Mouse (Mus musculus): ENCODE results near the gene 3110082I17Rik.

Gene 3110082I17Rik

DNA sequence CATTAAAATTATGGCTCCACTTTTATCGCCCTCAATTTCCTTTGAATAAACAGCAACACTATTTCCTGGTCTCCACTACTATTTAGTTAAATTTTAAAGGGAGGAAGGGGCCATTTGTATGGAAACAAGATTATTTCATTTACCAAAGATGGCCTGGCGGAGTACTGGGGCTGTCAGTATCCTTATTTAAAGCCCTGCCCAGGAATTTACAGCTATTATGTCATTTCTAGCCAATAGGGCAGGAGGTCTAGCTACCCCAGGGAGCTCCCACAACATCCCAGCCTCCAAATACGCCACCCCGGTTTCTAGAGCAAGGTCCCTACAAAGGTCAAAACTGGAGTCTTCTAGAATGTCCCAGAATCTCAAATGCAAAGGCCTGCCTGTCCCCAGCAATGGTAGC lies 46.8 kb downstream of the 3110082I17Rik start:
- POLR2A ChIA-PET = interaction anchor here in 1 of 4 experiments (1.4 kb wide), 1 partner anchor 14 kb away, joined by 4 read pairs; no protein-coding TSS in a partner anchor
- CTCF ChIA-PET = interaction anchor here in 2 of 4 experiments (1.2 to 1.8 kb wide), 2 partner anchors 12 to 15 kb away, joined by 4 read pairs; no protein-coding TSS in a partner anchor

DNA sequence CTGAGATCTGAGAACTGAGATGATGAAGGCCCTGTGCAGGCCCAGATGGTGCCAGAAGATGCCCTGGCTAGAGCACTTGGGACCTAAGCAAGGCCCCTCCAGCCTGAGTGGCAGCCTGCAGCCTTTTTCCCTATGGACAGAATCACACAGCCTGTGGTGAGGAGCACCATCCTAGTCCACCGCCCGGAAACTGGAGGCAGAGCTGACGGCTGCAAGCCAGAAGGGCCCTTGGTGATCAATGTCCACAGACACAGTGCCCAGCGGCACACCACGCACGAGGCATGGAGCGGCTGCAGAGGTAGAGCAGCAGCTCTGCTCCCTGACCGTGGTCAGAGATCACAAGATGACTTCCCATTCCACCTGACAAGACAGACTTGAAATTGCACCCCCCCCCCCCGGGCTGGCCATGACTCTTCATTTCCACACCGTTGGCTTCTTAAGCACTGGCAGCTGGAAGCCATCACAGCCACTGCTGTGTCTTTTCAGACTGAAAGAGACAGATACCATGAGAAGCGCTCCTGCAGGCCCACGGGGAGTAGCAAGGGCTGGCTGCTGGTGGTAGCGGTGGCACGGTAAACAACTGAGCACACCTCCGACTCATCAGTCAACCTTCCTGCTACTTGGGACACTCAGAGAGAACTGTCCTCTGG lies 48.5 kb downstream of the 3110082I17Rik start:
- ChIA-PET POLR2A (interaction anchor here in 1 of 4 experiments (0.7 kb wide), 1 partner anchor 151 kb away, joined by 3 read pairs; no protein-coding TSS in a partner anchor), CTCF (interaction anchor here in 1 of 4 experiments (0.7 kb wide), 1 partner anchor 328 kb away, joined by 7 read pairs; no protein-coding TSS in a partner anchor)

DNA sequence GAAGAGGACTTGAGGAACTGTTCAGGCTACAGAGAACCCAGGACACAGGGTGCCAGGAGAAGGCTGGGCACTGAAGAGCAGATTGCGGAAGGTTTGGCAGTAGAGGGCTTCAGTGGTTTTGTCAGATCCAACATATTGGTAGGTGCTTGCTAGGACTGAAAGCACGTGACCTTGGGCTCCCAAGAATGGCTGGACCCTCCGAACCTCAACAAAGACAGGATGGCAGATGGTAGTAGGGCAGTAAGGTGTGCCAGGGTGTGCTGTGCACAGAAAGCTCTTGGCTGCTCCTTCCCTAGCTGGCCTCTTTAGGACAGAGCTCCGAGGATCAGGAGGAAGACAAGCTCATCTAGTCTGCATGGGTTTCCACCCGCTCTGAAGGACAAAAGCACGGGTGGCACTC lies 49.2 kb downstream of the 3110082I17Rik start:
- CTCF ChIA-PET = interaction anchor here in 1 of 4 experiments (4.9 kb wide), 1 partner anchor 13 kb away, joined by 18 read pairs; no protein-coding TSS in a partner anchor
- POLR2A ChIA-PET = no interaction called here

DNA sequence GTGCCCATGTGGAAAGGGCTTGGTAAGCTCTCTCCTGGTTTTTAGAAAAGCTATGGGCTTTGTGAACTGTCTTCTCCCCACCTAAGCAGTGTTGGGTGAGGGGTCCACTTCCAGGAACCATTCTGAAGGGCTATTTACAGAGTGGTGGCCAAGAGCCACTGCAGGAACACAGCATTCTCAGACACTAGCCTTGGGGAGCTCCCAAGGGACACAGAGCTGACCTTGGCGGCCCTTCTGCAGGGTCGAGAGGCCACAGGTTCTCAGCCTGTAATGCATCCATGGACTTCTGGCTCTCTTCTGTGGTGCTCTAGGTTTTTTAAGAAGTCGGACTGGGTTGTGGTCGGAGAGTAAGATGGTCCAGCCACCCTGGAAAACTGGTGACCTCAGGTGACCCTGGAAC lies 50.3 kb downstream of the 3110082I17Rik start:
- CTCF ChIA-PET = interaction anchor here in 3 of 4 experiments (0.6 to 4.9 kb wide), 4 partner anchors 12 to 597 kb away, joined by 3 to 18 read pairs (median 4); no protein-coding TSS in a partner anchor
- POLR2A ChIA-PET = interaction anchor here in 3 of 4 experiments (0.5 to 0.9 kb wide), 4 partner anchors 12 to 672 kb away, joined by 3 read pairs; no protein-coding TSS in a partner anchor

DNA sequence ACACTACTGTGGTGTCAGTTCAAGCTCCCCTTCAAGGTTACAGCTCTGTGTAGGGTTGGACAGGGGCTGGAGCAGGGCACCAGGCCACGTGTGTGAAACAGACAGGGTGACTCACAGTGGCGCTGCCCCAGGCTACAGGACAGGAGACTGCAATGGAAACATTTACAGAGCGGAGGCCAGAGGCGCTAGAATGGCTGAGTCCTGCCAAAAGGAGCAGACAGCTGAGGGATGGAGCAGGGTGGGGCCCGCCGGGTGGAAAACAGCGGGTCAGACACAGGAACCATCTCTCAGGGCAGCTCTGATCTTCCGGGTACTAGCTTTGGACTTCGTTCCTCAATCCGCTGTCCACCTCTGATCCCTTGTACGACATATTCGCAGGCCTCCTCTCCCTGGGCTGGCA lies 50.9 kb downstream of the 3110082I17Rik start:
- CTCF ChIA-PET = interaction anchor here in 2 of 4 experiments (0.6 to 4.9 kb wide), 3 partner anchors 12 to 137 kb away, joined by 3 to 18 read pairs (median 3); no protein-coding TSS in a partner anchor

DNA sequence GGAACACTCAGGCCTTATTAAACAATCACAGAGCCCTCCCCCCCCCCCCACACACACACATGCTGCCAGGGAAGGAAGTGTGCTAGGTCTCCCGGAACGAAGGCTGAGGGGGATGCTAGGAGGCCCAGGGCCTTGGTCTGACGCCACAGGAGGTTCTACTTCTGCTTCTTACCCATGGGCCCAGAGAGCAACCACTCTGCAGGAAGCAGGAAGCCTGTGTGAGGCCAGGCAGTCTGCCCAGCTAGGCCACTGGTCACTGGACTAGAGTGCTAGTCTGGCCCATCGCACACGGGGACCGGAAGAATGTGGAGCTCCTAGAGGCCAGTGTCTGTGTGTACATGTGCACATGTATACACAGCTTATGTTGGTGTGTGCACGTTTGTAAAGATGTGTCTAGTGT lies 51.8 kb downstream of the 3110082I17Rik start:
- CTCF ChIA-PET = interaction anchor here in 2 of 4 experiments (0.6 to 4.9 kb wide), 4 partner anchors 11 to 258 kb away, joined by 4 to 18 read pairs (median 4); no protein-coding TSS in a partner anchor

More for the DNA sequence above, 50.9 kb downstream of the 3110082I17Rik start:
- POLR2A ChIA-PET = interaction anchor here in 1 of 4 experiments (0.6 kb wide), 1 partner anchor 671 kb away, joined by 3 read pairs; no protein-coding TSS in a partner anchor

DNA sequence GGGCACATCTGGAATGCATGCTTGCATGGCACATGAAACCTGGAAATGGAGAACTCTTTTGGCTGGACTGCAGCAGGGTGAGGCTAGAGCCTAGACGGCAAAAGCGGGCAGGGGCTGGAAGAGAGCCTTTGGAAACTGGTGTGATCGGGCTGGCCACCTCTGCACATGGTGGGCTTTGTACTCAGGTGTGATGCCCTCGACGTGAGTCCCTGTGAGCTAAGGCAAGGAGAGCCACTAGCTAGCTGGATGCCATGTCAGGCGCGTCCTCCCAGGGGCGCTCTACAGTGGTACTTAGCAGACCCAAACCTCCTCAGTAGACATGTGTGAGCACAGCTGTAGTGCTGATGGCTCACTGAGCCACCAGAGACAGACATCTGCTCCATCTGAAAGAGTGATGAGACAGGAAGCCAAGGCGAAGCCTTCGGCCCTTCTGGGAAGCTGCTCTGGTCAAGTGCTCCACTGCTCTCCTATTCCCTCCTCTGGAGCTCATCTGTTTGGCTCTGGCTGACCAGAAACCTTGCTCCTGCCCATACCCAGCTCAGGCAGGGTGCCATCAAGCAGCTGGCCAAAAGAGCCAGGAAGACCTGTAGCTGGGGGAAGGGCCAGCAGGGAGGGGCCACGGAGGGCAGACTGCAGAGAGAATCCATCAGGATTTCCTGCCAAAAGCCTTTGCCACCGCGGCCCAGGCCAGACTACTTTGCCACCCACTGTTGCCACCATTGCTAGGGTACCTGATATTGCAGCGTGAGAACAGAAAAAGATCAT lies 53.0 kb downstream of the 3110082I17Rik start:
- ChIA-PET CTCF (interaction anchor here (0.6 to 4.9 kb wide), 7 partner anchors 9 to 126 kb away, joined by 3 to 18 read pairs (median 4); no protein-coding TSS in a partner anchor), POLR2A (interaction anchor here in 1 of 4 experiments (0.9 to 1.2 kb wide), 2 partner anchors 9 to 32 kb away, joined by 3 to 5 read pairs; no protein-coding TSS in a partner anchor)

More for the DNA sequence above, 51.8 kb downstream of the 3110082I17Rik start:
- POLR2A ChIA-PET = interaction anchor here in 1 of 4 experiments (0.6 to 0.7 kb wide), 2 partner anchors 151 to 624 kb away, joined by 3 read pairs; no protein-coding TSS in a partner anchor

DNA sequence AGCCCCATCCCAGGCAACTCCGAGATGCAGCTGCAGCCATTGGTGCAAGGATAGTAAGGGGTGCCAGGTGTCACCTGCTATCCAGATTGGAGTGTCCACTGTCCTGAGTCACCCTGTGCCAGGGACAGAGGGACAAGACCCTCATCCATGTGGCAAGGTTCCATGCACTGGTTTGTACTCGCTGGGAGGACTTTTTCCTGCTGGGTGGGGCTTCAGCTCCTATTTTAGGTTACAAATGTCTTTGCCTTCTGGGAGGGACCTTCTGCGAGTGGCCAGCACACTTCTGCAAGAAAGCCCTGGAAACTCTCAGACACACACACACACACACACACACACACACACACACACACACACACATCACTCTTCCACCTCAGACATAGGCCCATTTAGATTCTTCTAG lies 54.4 kb downstream of the 3110082I17Rik start:
- CTCF ChIA-PET = interaction anchor here in 3 of 4 experiments (0.6 to 1.2 kb wide), 5 partner anchors 17 to 118 kb away, joined by 3 to 5 read pairs (median 4); no protein-coding TSS in a partner anchor
- POLR2A ChIA-PET = interaction anchor here in 2 of 4 experiments (0.6 to 1.1 kb wide), 4 partner anchors 9 to 164 kb away, joined by 3 to 5 read pairs (median 3); no protein-coding TSS in a partner anchor

DNA sequence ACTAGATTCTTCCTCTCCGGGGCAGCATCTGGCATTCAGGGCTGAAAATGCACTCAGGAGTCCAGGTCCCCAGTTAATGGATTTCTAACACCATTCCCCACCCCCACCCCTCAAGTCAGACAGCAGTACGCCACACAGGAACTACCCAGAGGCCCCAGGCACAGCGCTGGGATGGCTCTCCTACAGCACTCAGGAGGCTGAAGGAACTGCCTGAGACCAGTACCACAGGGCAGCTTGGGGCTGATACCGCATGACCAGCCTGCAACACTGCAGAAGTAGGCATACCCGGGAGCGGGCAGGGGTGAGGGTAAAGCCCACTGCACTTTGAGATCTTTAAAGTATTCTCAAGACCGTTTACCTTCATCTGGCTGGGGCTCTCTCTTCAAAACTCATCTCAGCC lies 54.8 kb downstream of the 3110082I17Rik start:
- POLR2A ChIA-PET = interaction anchor here in 2 of 4 experiments (0.6 to 1.1 kb wide), 4 partner anchors 9 to 164 kb away, joined by 3 to 5 read pairs (median 3); no protein-coding TSS in a partner anchor

DNA sequence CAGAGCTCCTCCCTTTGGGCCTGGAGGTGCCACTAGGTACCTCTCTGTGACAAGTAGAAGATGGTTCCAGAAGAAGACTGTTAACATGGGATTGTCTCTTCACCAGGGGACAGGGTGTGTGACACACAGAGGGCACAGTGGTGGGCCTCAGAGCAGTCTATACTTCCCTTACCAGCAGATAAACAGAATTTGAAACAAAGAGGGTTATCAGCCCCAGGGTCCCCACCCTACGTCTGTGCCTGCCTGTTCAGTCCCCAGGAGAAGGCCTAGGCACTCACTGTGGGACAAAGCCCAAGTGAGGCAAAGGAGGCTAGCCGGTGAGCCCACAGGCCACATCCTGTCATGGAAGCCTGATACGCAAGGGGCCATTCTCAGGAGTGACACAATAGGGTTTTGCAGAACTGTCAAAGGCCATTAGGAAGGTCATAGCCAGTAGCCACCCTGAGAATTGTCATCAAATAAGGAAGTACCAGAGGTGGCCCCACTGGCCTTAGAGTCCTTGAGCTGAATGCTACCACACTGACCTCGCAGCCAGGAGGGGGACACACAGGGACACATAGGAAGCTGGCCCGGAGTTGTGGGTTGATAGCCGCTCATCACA lies 55.4 kb downstream of the 3110082I17Rik start, which contains the start of gene C130050O18Rik:
Gene C130050O18Rik, plus strand, starts transcription at position 480 of the 601 bp plus-strand sequence.
- POLR2A ChIA-PET = interaction anchor here in 1 of 4 experiments (1.1 kb wide), 1 partner anchor 24 kb away, joined by 3 read pairs; no protein-coding TSS in a partner anchor
- CTCF ChIA-PET = interaction anchor here in 2 of 4 experiments (1.0 to 1.2 kb wide), 3 partner anchors 10 to 51 kb away, joined by 3 to 5 read pairs (median 3); no protein-coding TSS in a partner anchor

More for the DNA sequence above, 54.8 kb downstream of the 3110082I17Rik start:
- CTCF ChIA-PET = interaction anchor here in 2 of 4 experiments (0.6 to 1.2 kb wide), 4 partner anchors 40 to 118 kb away, joined by 3 to 5 read pairs (median 4); no protein-coding TSS in a partner anchor

DNA sequence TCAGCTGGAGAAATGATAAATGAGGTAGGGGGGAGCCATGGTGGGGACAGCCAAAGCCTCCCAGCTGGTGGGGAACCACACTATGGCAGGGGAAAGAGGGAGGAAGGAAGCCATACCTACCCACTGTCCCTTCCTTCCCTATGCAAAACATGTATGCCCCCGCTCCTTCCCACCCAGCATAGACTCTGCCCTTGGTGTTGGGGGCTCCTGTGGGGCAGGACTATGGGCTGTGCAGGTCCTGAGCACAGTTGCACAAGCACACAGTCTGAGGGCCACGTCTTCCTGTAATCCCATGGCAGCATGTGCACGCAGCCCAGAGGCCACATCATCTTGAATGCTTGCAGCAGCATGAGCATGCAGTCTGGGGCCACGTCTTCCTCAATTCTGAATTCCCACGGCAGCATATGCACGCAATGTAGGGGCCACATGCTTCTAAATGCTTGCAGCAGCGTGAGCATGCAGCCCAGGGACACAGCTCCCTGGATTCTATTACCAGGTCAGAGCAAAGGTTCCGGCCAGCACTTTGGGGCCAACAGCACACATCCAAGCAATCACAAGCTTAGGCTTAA lies 56.6 kb downstream of the 3110082I17Rik start:
- POLR2A ChIA-PET = interaction anchor here in 1 of 4 experiments (0.6 kb wide), 1 partner anchor 48 kb away, joined by 4 read pairs; no protein-coding TSS in a partner anchor
- CTCF ChIA-PET = interaction anchor here in 2 of 4 experiments (0.6 to 1.5 kb wide), 7 partner anchors 9 to 84 kb away, joined by 3 to 4 read pairs (median 3); partner anchors contain the start of gene Gpr146 (in 1 of the 2)

DNA sequence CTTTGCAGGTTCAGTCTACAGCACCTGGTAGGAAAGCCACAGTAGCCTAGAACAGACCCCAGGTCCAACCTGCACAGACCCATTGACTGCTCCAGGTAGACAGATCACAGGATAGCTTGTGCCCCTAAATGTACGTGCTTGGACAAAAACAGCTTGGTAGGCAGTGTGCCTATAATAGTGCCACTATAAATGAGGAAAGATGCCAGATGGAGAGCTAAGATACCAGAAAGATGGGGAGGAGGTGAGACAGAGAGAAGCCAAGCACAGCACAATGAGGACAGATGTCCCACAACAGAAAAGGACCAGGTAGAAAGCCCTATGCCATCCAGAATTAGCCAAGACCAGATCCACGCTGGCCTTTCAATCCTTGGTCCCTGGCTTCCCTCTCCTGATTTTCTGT lies 58.2 kb downstream of the 3110082I17Rik start:
- CTCF ChIA-PET = no interaction called here

DNA sequence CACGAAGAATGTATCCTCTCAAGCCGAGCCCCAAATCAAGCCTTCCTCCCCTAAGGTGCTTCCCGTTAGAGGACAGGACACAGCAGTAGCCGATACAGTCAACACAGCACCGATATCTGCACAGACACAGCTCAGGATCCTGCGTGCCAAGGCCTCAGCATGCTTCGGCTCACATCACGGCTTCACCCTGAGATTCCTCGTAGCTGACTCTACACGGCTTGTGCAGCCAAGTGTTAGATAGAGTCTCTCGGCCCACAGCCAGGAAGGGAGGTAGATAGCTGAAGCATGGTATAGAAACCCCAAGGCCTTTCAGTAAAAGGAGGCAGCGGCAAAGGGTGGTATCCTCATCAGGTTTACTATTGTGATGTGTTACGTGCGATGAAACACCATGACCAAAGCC lies 60.3 kb downstream of the 3110082I17Rik start:
- ChIA-PET POLR2A (interaction anchor here in 1 of 4 experiments (1.1 kb wide), 1 partner anchor 18 kb away, joined by 3 read pairs; no protein-coding TSS in a partner anchor), CTCF (interaction anchor here in 3 of 4 experiments (0.5 to 3.5 kb wide), 7 partner anchors 36 to 440 kb away, joined by 3 to 32 read pairs (median 3); partner anchors contain the start of genes Cox19 (in 1 of the 3) and Micall2 (in 1 of the 3))

More for the DNA sequence above, 58.2 kb downstream of the 3110082I17Rik start:
- POLR2A ChIA-PET = interaction anchor here in 1 of 4 experiments (0.5 to 1.2 kb wide), 2 partner anchors 257 to 406 kb away, joined by 3 read pairs; no protein-coding TSS in a partner anchor

DNA sequence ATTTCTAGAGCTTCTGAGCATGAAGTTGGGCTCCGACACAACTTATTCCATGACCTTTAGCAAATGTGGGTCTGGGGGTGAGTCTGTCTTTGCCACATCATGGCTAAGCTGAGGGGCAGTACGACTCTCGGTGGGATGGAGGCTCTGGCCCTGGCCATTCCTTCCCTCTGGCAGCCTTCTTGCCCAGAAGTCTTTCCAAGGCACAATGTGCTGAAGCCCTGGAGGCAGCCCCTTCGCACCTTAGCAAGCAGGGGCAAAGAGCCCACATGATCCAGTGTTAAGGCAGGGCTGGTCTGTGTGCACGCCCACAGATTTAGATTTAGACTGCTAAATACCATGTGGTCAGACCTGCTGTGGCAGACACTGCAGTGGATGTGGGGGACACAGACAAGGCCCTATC lies 61.5 kb downstream of the 3110082I17Rik start:
- ChIA-PET POLR2A (interaction anchor here (0.7 to 1.9 kb wide), 14 partner anchors 8 to 85 kb away, joined by 3 to 5 read pairs (median 3); partner anchors contain the start of gene 3110082I17Rik (in 1 of the 4)), CTCF (interaction anchor here (0.6 to 3.5 kb wide), 47 partner anchors 9 to 356 kb away, joined by 3 to 32 read pairs (median 4); partner anchors contain the start of genes 3110082I17Rik (in 1 of the 4) and Gpr146 (in 1 of the 4))

DNA sequence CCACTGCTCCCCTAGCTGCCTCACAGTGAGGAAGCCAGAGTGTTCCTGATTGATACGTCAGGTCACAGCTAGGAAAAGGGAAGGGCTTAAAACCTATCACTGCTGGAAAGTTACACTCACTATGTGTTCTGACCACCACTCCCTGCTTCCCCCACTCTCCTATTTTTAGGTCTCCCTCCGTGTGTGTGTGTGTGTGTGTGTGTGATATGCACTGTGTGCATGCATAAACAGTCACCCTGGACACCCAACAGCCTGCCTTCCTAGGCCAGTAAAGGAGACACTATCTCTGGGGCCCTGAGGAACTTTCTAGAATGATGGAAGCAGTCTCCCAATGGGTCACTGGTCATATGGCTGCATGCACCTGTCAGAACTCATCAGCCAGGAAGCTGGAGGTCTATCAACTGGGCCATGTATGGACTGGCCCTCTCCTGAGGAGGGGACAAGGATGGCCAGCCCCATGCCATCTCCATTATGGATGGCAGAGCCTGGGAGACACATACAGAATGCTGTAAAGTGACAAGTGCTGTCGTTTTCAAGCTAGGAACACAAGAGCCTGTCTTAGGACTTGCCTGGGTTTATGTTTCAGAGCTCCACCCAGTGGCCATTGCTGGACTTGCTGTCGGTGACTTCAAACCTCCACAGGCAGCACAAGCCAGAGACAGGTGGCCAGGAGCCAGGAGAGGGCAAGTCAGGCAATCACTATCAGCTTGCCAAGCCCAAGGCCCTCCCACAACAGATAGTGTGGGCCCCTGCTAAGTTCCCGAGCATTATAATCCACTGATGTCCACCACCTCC lies 62.2 kb downstream of the 3110082I17Rik start:
- CTCF ChIA-PET = interaction anchor here (0.6 to 3.5 kb wide), 52 partner anchors 9 to 579 kb away, joined by 3 to 32 read pairs (median 4); partner anchors contain the start of genes 3110082I17Rik (in 1 of the 4) and Gpr146 (in 1 of the 4)
- POLR2A ChIA-PET = interaction anchor here (0.5 to 1.9 kb wide), 16 partner anchors 8 to 646 kb away, joined by 3 to 5 read pairs (median 4); partner anchors contain the start of gene 3110082I17Rik (in 1 of the 4)
